Mouse (Mus musculus): ENCODE measurements around the gene Snx6.

Gene Snx6

DNA sequence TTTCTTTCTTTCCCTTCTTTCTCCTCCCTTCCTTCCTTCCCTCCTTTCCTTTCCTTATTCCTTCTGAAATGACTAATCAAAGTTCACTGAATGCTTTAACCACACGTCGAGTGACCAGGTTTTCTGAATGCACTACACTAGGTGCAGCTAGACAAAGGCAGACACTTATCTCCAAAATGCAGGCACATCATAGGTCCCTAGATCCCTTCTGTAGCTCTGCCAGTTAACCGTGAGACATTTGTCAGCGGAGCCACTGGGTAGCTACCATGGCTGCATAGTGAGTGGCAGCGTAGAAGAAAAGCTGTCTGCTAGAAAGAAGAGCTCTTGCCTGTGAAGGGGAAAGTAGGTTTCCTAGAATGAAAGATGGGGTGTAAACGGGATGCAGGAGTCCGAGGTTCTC lies 96.1 kb downstream of the Snx6 start:
- no peak for DNase-seq (ENCODE audit: low read depth)

- peak; percentile 4 for DNase-seq (ENCODE audit: low read depth)
Observed at GRCm38 (mm10) chr12:54697791-54698250, 97.7 kb downstream of the Snx6 start.

- DNase-seq (ENCODE audit: low read depth), result peak; percentile 65
Observed at GRCm38 (mm10) chr12:54697003-54697597, 98.4 kb downstream of the Snx6 start.
